In genomic region chr1:138328320-138328719, GRCm38 (mm10) we compare ENCODE assay signal across 9 mouse cellular contexts. TPM values are rescaled to one million over a fixed set of nuclear protein-coding genes. Genes with fewer than 3 reads are reported as not detected.
DNase-seq lines count a peak whose midpoint lies in the region; ATAC-seq and TF ChIP-seq lines count a peak whose summit lies in the region.
"Had no signal": no experiment of that assay in that cellular context is flagged by ENCODE, and none has a peak within 500 bp of the region (broad histone marks: within the 10 kb centered on the region; RNA-seq: fewer than 3 reads in every experiment).

No protein-coding gene starts in this region.

- 0 out of 2 replicates have a peak overlapping the region, but pooled peaks have one; percentile 18 for H3K4me2 ChIP-seq in liver, postnatal 0 days (ENCODE audit: low read depth, low read length)
- no peak overlapping the region for H3K4me2 ChIP-seq in liver, embryonic 12.5 days
- peak overlapping the region; percentile 47 for H3K4me2 ChIP-seq in hindbrain, embryonic 14.5 days (replicated peaks)

- H3K4me1 ChIP-seq in liver, postnatal 0 days (ENCODE audit: insufficient read depth), result 0 out of 2 replicates have a peak, but pooled peaks cover 3% of the 10 kb centered on the region
- H3K4me1 ChIP-seq in liver, embryonic 12.5 days, result no peaks in the 10 kb centered on the region
- 0 out of 2 replicates have a peak, but pooled peaks cover 7% of the 10 kb centered on the region for H3K4me1 ChIP-seq in hindbrain, embryonic 14.5 days (replicated peaks; ENCODE audit: control insufficient read depth, insufficient read depth, low read length)

- no peaks in the 10 kb centered on the region for H3K36me3 ChIP-seq in liver, postnatal 0 days (replicated peaks; ENCODE audit: insufficient read depth, low read length)
- no peaks in the 10 kb centered on the region for H3K36me3 ChIP-seq in liver, embryonic 12.5 days
- H3K36me3 ChIP-seq in hindbrain, embryonic 14.5 days (replicated peaks; ENCODE audit: control insufficient read depth, insufficient read depth), result no peaks in the 10 kb centered on the region

- H3K9me3 ChIP-seq in liver, postnatal 0 days (ENCODE audit: low read length), result no peaks in the 10 kb centered on the region
- no peaks in the 10 kb centered on the region for H3K9me3 ChIP-seq in liver, embryonic 12.5 days (replicated peaks)
- no peaks in the 10 kb centered on the region for H3K9me3 ChIP-seq in hindbrain, embryonic 14.5 days (ENCODE audit: control insufficient read depth, low read length)

- no peak overlapping the region for H3K4me3 ChIP-seq in liver, postnatal 0 days (ENCODE audit: low read depth, low read length)
- no peak overlapping the region for H3K4me3 ChIP-seq in liver, embryonic 12.5 days
- no peak overlapping the region for H3K4me3 ChIP-seq in hindbrain, embryonic 14.5 days (replicated peaks; ENCODE audit: low read length)

- ATAC-seq in liver, postnatal 0 days, result no peak
- no peak for ATAC-seq in liver, embryonic 12.5 days
- ATAC-seq in hindbrain, embryonic 14.5 days (ENCODE audit: low FRiP score), result peak; percentile 41; the same call in 1 of the 2 replicates
- ATAC-seq in megakaryocyte, adult 5-6 weeks (ENCODE audit: poor library complexity, severe bottlenecking), result peak; percentile 74

- no peaks in the 10 kb centered on the region for H3K27me3 ChIP-seq in liver, postnatal 0 days (ENCODE audit: insufficient read depth, low read length)
- no peaks in the 10 kb centered on the region for H3K27me3 ChIP-seq in liver, embryonic 12.5 days (replicated peaks)
- H3K27me3 ChIP-seq in hindbrain, embryonic 14.5 days (ENCODE audit: control insufficient read depth, insufficient read depth, low read length), result no peaks in the 10 kb centered on the region

- no peak overlapping the region for H3K27ac ChIP-seq in liver, postnatal 0 days (ENCODE audit: low read depth)
- H3K27ac ChIP-seq in liver, embryonic 12.5 days, result no peak overlapping the region
- no peak overlapping the region for H3K27ac ChIP-seq in hindbrain, embryonic 14.5 days

- no peak overlapping the region for H3K9ac ChIP-seq in liver, postnatal 0 days (replicated peaks)
- H3K9ac ChIP-seq in liver, embryonic 12.5 days, result no peak overlapping the region
- 0 out of 2 replicates have a peak overlapping the region, but pooled peaks have one; percentile 19 for H3K9ac ChIP-seq in hindbrain, embryonic 14.5 days

- DNase-seq in adrenal gland, adult (ENCODE audit: inconsistent age in 2 of 2, low spot score in 1 of 2), result peak; percentile 14 to 83
- DNase-seq in adrenal gland, adult 18-20 months (ENCODE audit: low spot score in 2 of 2), result no peak
- no peak for DNase-seq in liver, postnatal 0 days
- DNase-seq in embryo, embryonic 10 days (ENCODE audit: low spot score), result peak; percentile 55
- peak; percentile 84 for DNase-seq in hindbrain, embryonic 14.5 days (ENCODE audit: low spot score)
- no peak for DNase-seq in urinary bladder, adult 18-20 months (ENCODE audit: low spot score in 2 of 2)

- 19% methylated on average over 12 of the region's 12 CpGs for WGBS in liver, postnatal 0 days (ENCODE audit: insufficient replicate concordance)
- 17% methylated on average over 12 of the region's 12 CpGs for WGBS in liver, embryonic 12.5 days (ENCODE audit: insufficient replicate concordance)
- 15% methylated on average over 12 of the region's 12 CpGs for WGBS in hindbrain, embryonic 14.5 days

- no peak for TF ChIP-seq EP300 in liver, postnatal 0 days (IDR thresholded peaks at IDR 0.05; ENCODE audit: low read depth)

- peak; percentile 71 for TF ChIP-seq CTCF in liver, postnatal 0 days (IDR thresholded peaks at IDR 0.05; ENCODE audit: low read depth)

RNA-seq across cellular contexts. Expression of gene Atp6v1g3, which starts 54.8 kb away (rescaled TPM):
- total RNA-seq in adrenal gland, adult 18-20 months (2021), result not detected
- polyA plus RNA-seq in liver, postnatal 0 days (2015; fragmentation: Nextera tagmentation; extraction: Ambion mirVana), result not detected in 2 replicates
- not detected in 2 replicates for polyA plus RNA-seq in liver, embryonic 12.5 days (2016; fragmentation: Nextera tagmentation; extraction: Ambion mirVana)
- not detected in 2 replicates for polyA plus RNA-seq in hindbrain, embryonic 14.5 days (2014; fragmentation: Nextera tagmentation; extraction: Ambion mirVana)
- total RNA-seq in megakaryocyte, adult 5-6 weeks (2015), result not detected in 2 replicates
- total RNA-seq in megakaryocyte, adult 5-6 weeks (2017), result 0.65 TPM in 1 of 2 replicates, not detected in the other
- total RNA-seq: layer of hippocampus, postnatal 10 days had no signal

Comparison
In these comparisons a context has a peak if more than half of its experiments do, and no peak if none do; other contexts are left out.
1. DNase-seq: peak in adrenal gland, adult (2 of 2), embryo, embryonic 10 days (single experiment) and hindbrain, embryonic 14.5 days (single experiment); none in adrenal gland, adult 18-20 months (0 of 2), liver, postnatal 0 days (single experiment) and urinary bladder, adult 18-20 months (0 of 2).
2. ATAC-seq: peak in hindbrain, embryonic 14.5 days (single experiment) and megakaryocyte, adult 5-6 weeks (single experiment); none in liver, postnatal 0 days (single experiment) and liver, embryonic 12.5 days (single experiment).